Mouse (Mus musculus) intestine, embryonic 16.5 days (tissue): ENCODE data around the gene Pdpk1. TPM values are rescaled to one million over a fixed set of nuclear protein-coding genes. Genes with fewer than 3 reads are reported as not detected.

ENCODE experiments used
- ATAC-seq: fragments of 200-750 bp; cut with Nextera tagmentation; 2 replicates; pipeline ENCODE4 v1.8.0; 2017; ENCODE audit warnings: moderate TSS enrichment, moderate library complexity
- H3K27ac ChIP-seq: fragments of 300-500 bp; sonication (generic); 2 replicates; pipeline ENCODE4 v1.5.1; 2014; ENCODE audit warnings: mild to moderate bottlenecking, low read length
- H3K27me3 ChIP-seq: fragments of 300-500 bp; sonication (generic); replicated peaks from 2 replicates; pipeline ENCODE4 v1.6.1; 2014; ENCODE audit warnings: low read length, control low read depth, mixed read lengths; ENCODE audit not compliant: control insufficient read depth, insufficient read depth
- H3K36me3 ChIP-seq: fragments of 300-500 bp; sonication (generic); 2 replicates; pipeline ENCODE4 v1.6.1; 2014; ENCODE audit warnings: low read length, control low read depth; ENCODE audit not compliant: control insufficient read depth, insufficient read depth
- H3K4me1 ChIP-seq: fragments of 300-500 bp; sonication (generic); 2 replicates; pipeline ENCODE4 v1.6.1; 2014; ENCODE audit warnings: low read length, control low read depth, mixed read lengths; ENCODE audit not compliant: control insufficient read depth, insufficient read depth
- H3K4me2 ChIP-seq: fragments of 300-500 bp; sonication (generic); 2 replicates; pipeline ENCODE4 v1.6.1; 2014; ENCODE audit warnings: low read depth, low read length, control low read depth
- H3K4me3 ChIP-seq: fragments of 300-500 bp; sonication (generic); 2 replicates; pipeline ENCODE4 v1.5.1; 2014; ENCODE audit warnings: mild to moderate bottlenecking, low read length
- H3K9ac ChIP-seq: fragments of 300-500 bp; sonication (generic); 2 replicates; pipeline ENCODE4 v1.6.1; 2014; ENCODE audit warnings: low read depth, low read length
- H3K9me3 ChIP-seq: fragments of 300-500 bp; sonication (generic); 2 replicates; pipeline ENCODE4 v1.6.1; 2016; ENCODE audit warnings: low read length, control low read depth; ENCODE audit not compliant: control insufficient read depth
- WGBS: fragments of 180-500 bp; shearing (Covaris S2); extraction: QIAGEN DNeasy Blood & Tissue Kit; methylation state at CpG from one replicate; pipeline ENCODE4 v1.1.7; 2014; 5-methylcytosine and 5-hydroxymethylcytosine counted together
- polyA plus RNA-seq: library from polyadenylated mRNA; unstranded; fragments of >200 nt; fragmentation: Nextera tagmentation; extraction: Ambion mirVana; gene quantifications from 2 replicates; pipeline ENCODE4 v1.2.1, GENCODE M21; 2015

Pdpk1 gene
- polyA plus RNA-seq, 1 experiment from 2014 or later, result 35.9 TPM

DNA sequence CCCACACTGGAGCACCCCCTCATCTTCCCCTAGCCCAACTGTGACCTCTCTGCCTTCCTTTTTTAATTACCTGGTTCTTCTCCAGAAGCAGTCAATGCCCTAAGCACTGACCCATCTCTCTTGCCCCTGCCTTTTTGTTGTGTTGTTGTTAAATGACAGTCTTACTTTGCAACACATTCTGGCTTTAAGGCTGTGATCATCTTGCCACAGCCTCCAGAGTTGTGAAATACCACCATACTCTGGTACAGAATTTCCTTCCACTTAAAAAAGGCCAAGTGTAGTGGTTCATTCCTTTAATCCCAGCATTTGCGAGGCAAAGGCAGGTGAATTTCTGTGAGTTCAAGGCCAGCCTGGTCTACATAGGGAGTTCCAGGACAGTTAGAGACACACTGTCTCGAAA, 40.2 kb upstream of the Pdpk1 start:
- no peaks in the 10 kb centered on the region for H3K9me3 ChIP-seq
- H3K9ac ChIP-seq, result no peak overlapping the region
- H3K4me1 ChIP-seq, result no peaks in the 10 kb centered on the region
- WGBS, result 81% methylated on average over 2 of the region's 2 CpGs
- no peak overlapping the region for H3K27ac ChIP-seq
- H3K4me3 ChIP-seq, result no peak overlapping the region
- no peaks in the 10 kb centered on the region for H3K36me3 ChIP-seq
- ATAC-seq, result no peak
- H3K27me3 ChIP-seq, result no peaks in the 10 kb centered on the region
- H3K4me2 ChIP-seq, result no peak overlapping the region

DNA sequence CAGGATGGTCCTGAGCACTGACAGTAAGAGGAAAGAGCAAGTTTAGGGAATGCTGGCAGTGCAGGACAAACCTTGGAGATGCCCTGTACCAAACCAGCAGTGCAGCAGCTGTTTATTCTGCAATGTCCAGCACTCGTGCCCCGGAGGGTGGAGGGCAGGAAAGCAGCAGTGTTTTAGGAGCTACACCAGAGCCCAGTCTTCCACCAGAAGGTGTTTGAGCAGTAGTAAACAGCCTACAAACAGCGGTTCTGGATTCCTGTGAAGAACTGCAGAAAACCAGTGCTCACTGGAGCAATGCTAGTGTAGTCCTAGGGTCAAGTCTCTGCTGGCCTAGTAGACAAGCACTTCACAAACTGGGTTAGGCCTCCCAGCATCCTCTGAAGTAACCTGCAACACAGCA, 23.5 kb upstream of the Pdpk1 start:
- no peak overlapping the region for H3K4me3 ChIP-seq
- no peak for ATAC-seq
- no peak overlapping the region for H3K9ac ChIP-seq
- 78% methylated on average over 3 of the region's 3 CpGs for WGBS
- H3K4me1 ChIP-seq, result peaks cover 7% of the 10 kb centered on the region; the same call in 1 of the 2 replicates
- no peaks in the 10 kb centered on the region for H3K27me3 ChIP-seq
- no peak overlapping the region for H3K27ac ChIP-seq
- H3K36me3 ChIP-seq, result no peaks in the 10 kb centered on the region
- H3K9me3 ChIP-seq, result no peaks in the 10 kb centered on the region
- H3K4me2 ChIP-seq, result no peak overlapping the region

- H3K27ac ChIP-seq, result no peak overlapping the region
- H3K4me2 ChIP-seq, result no peak overlapping the region
- no peaks in the 10 kb centered on the region for H3K9me3 ChIP-seq
- H3K27me3 ChIP-seq, result no peaks in the 10 kb centered on the region
- ATAC-seq, result no peak
- no peaks in the 10 kb centered on the region for H3K36me3 ChIP-seq
- H3K4me1 ChIP-seq, result peaks cover 7% of the 10 kb centered on the region; the same call in 1 of the 2 replicates
- WGBS, result 3% methylated on average over 3 of the region's 3 CpGs
- no peak overlapping the region for H3K9ac ChIP-seq
- no peak overlapping the region for H3K4me3 ChIP-seq
Measured at GRCm38 (mm10) chr17:24173423-24173822, 22.7 kb upstream of the Pdpk1 start.

- no peaks in the 10 kb centered on the region for H3K9me3 ChIP-seq
- 0 out of 2 replicates have a peak overlapping the region, but pooled peaks have one; percentile 8 for H3K9ac ChIP-seq
- H3K36me3 ChIP-seq, result 0 out of 2 replicates have a peak, but pooled peaks cover 6% of the 10 kb centered on the region
- H3K4me3 ChIP-seq, result no peak overlapping the region
- H3K27ac ChIP-seq, result no peak overlapping the region
- ATAC-seq, result no peak
- no peaks in the 10 kb centered on the region for H3K27me3 ChIP-seq
- H3K4me2 ChIP-seq, result no peak overlapping the region
- 85% methylated on average over 4 of the region's 4 CpGs for WGBS
- peaks cover 16% of the 10 kb centered on the region for H3K4me1 ChIP-seq
Measured at GRCm38 (mm10) chr17:24171738-24172137, 21.0 kb upstream of the Pdpk1 start.

DNA sequence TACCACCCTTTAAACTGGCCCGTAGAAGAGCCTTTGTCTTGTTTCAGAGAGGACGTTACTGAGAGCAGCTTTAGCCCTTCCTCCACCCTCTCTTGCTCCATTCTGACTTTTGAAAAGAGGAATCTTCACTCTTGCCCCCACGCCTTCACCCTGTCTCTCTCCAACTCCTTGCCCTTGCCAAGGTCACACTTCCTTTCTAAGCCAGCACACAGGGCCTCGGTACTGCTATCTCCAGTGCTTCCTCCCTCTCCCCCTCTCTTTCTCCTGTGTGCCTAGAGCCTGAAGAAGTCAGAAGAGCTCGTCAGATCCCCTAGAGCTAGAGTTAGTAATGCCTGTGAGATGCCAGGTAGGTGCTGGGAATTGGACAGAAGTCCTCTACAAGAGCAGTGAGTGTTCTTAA, 20.0 kb upstream of the Pdpk1 start:
- Histone ChIP-seq H3K4me1 (peaks cover 16% of the 10 kb centered on the region), H3K9ac (no peak overlapping the region), H3K4me2 (no peak overlapping the region), H3K9me3 (no peaks in the 10 kb centered on the region), H3K27me3 (no peaks in the 10 kb centered on the region), H3K27ac (no peak overlapping the region), H3K4me3 (no peak overlapping the region), H3K36me3 (0 out of 2 replicates have a peak, but pooled peaks cover 6% of the 10 kb centered on the region)
- no peak for ATAC-seq
- 76% methylated on average over 5 of the region's 5 CpGs for WGBS

DNA sequence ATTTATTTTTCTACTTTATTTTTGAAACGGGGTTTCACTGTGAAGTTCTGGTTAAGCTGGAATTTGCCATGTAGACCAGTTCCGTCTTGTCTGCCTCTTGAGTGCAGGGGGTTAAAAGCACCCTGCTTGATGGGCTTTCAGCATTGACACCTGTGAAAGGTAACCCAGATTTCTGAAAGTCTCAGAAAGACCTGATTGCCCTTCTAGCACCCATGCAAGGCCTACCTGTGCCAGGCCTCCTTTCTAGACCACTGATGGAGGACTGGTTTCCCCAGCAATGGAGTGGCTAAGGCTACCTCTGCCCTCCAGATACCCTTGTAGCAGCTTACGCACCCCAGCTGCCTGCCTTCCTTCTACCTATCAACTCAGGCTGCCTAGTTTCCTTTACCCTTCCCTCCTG, 19.4 kb upstream of the Pdpk1 start:
- Histone ChIP-seq H3K27ac (peak overlapping the region; percentile 96; the same call in 1 of the 2 replicates), H3K4me1 (peaks cover 20% of the 10 kb centered on the region), H3K4me3 (peak overlapping the region; percentile 87), H3K27me3 (no peaks in the 10 kb centered on the region), H3K9ac (peak overlapping the region; percentile 91), H3K36me3 (0 out of 2 replicates have a peak, but pooled peaks cover 6% of the 10 kb centered on the region), H3K4me2 (peak overlapping the region; percentile 70), H3K9me3 (no peaks in the 10 kb centered on the region)
- ATAC-seq, result no peak
- 58% methylated on average over 3 of the region's 3 CpGs for WGBS

DNA sequence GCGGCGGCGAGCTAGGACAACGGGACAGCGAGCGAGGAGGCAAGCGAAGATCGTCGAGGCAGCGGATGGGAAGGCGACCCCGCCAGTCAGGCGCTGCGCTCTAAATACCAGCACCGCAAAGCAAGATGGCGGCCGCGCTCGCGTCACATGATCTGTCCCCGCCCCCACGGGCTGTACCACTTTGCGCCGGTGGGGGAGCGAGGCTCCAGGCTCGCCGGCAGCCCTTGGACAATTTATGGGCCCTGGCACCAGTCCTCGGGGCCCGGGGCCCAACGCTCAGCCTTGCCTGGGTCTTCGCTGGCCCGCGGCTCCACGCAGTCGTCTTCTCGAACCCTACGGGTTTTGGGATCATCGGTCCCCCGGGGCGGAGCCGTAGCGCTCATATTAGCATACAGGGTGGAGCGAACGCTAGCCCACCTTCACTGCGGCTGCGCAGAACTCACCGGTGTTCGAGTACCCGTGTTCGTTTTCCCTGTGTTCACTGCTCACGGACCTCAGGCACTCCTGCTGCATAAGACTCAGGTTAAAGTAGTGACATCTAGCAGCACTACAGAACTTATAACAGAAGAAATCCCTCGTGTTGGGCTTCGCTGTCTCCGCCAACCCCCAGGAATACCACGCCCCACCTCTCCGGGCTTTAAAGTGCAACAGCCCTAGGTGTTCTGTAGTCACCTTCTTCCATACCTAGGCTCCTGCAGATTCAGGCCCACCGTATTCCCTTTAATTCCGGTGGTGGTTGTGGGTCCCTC, 18.8 kb upstream of the Pdpk1 start, which contains the start of gene Atp6v0c:
Atp6v0c (minus strand) TSS at position 386 of the 749 bp plus-strand sequence.
- Histone ChIP-seq H3K27me3 (no peaks in the 10 kb centered on the region), H3K9ac (peak within 1 kb of the TSS; percentile 91), H3K27ac (peak within 1 kb of the TSS; percentile 96), H3K36me3 (0 out of 2 replicates have a peak, but pooled peaks cover 6% of the 10 kb centered on the region), H3K4me3 (peak within 1 kb of the TSS; percentile 87), H3K4me1 (peaks cover 21% of the 10 kb centered on the region), H3K4me2 (peak within 1 kb of the TSS; percentile 70), H3K9me3 (no peaks in the 10 kb centered on the region)
- ATAC-seq, result peak; percentile 89
- under 1% methylated on average over 57 of the region's 58 CpGs for WGBS

GRCm38 (mm10) chr17:24168590-24169277, 18.0 kb upstream of the Pdpk1 start:
- Histone ChIP-seq H3K36me3 (0 out of 2 replicates have a peak, but pooled peaks cover 6% of the 10 kb centered on the region), H3K9ac (peak overlapping the region; percentile 91), H3K27me3 (no peaks in the 10 kb centered on the region), H3K27ac (peak overlapping the region; percentile 96), H3K4me2 (peak overlapping the region; percentile 69), H3K4me1 (peaks cover 21% of the 10 kb centered on the region), H3K9me3 (no peaks in the 10 kb centered on the region), H3K4me3 (peak overlapping the region; percentile 87)
- WGBS, result 0% methylated on average over 41 of the region's 41 CpGs
- ATAC-seq, result peak; percentile 31

- H3K4me3 ChIP-seq, result peak overlapping the region; percentile 87
- H3K27me3 ChIP-seq, result no peaks in the 10 kb centered on the region
- peak overlapping the region; percentile 69 for H3K4me2 ChIP-seq
- no peak for ATAC-seq
- H3K4me1 ChIP-seq, result peaks cover 21% of the 10 kb centered on the region
- 36% methylated on average over 7 of the region's 7 CpGs for WGBS
- peak overlapping the region; percentile 91 for H3K9ac ChIP-seq
- H3K36me3 ChIP-seq, result 0 out of 2 replicates have a peak, but pooled peaks cover 6% of the 10 kb centered on the region
- peak overlapping the region; percentile 96 for H3K27ac ChIP-seq
- no peaks in the 10 kb centered on the region for H3K9me3 ChIP-seq
Measured at GRCm38 (mm10) chr17:24167891-24168505, 17.3 kb upstream of the Pdpk1 start.
